Mouse (Mus musculus) olfactory bulb, adult 2 months (tissue): ENCODE measurements at regions not wholly inside any gene's neighbourhood (a gene's known extent, or its start where the extent isn't known, plus 50 kb on each side); places are given as distances from the start of the nearest gene placed in this dataset.

Experiments
- H3K27ac ChIP-seq: fragments of 200-500 bp; 2 replicates; pipeline ENCODE4 v1.5.1; 2012; ENCODE audit warnings: low read depth, low read length; ENCODE audit not compliant: insufficient read depth
- H3K4me1 ChIP-seq: fragments of 200-500 bp; 2 replicates; pipeline ENCODE4 v1.6.1; 2012; ENCODE audit warnings: low read length; ENCODE audit not compliant: control insufficient read depth, insufficient read depth
- H3K4me3 ChIP-seq: fragments of 200-500 bp; 2 replicates; pipeline ENCODE4 v1.5.1; 2012; ENCODE audit warnings: mild to moderate bottlenecking, low read depth, low read length, moderate library complexity; ENCODE audit not compliant: insufficient read depth
- CTCF ChIP-seq: fragments of 200-500 bp; IDR thresholded peaks from 2 replicates; pipeline ENCODE4 v1.5.1; 2012; ENCODE audit warnings: low read depth, mild to moderate bottlenecking, low read length, moderate library complexity; ENCODE audit not compliant: insufficient read depth
- POLR2A ChIP-seq: fragments of 200-500 bp; IDR thresholded peaks from 2 replicates; pipeline ENCODE4 v1.6.1; 2012; ENCODE audit warnings: mild to moderate bottlenecking, low read depth, low read length, moderate library complexity; ENCODE audit not compliant: insufficient read depth
- WGBS: fragments of 180-500 bp; shearing (Covaris S2); methylation state at CpG from one replicate; pipeline ENCODE4 v1.1.7; 2018; 5-methylcytosine and 5-hydroxymethylcytosine counted together

DNA sequence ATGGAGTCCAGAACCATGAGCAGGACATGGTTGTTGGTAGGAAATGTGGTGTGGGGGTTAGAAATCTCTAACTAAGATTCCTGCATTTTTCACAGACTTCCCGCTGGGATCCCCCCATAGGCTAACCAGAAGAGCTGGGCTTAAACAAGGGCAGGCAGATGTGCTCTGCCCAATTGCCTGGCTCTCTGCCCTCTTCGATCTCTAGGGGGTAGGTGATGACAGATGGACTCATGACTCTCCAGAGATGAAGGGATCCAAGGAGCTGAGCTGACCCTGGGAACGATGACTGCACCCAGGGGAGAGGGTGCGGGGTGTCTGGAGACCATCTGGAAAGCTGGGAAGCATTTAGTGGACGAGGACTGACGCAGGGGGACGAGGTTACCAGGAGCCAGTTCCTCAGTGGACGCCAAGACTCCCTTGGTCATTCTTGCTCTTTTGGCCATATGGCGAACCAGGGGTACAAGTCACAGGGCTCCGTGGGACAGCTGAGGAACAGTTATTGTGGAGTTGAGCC is 260.0 kb downstream of the Cyp26b1 start:
- Histone ChIP-seq H3K4me3 (no peak overlapping the region), H3K27ac (no peak overlapping the region), H3K4me1 (no peaks in the 10 kb centered on the region)
- WGBS: 92% methylated on average over 10 of the region's 10 CpGs
- TF ChIP-seq POLR2A: no peak
- TF ChIP-seq CTCF: no peak

GRCm38 (mm10) chr6:84329106-84329505 is 264.6 kb downstream of the Cyp26b1 start:
- 53% methylated on average over 7 of the region's 7 CpGs for WGBS
- no peak for TF ChIP-seq POLR2A
- no peak for TF ChIP-seq CTCF
- Histone ChIP-seq H3K4me1 (no peaks in the 10 kb centered on the region), H3K27ac (no peak overlapping the region), H3K4me3 (no peak overlapping the region)

DNA sequence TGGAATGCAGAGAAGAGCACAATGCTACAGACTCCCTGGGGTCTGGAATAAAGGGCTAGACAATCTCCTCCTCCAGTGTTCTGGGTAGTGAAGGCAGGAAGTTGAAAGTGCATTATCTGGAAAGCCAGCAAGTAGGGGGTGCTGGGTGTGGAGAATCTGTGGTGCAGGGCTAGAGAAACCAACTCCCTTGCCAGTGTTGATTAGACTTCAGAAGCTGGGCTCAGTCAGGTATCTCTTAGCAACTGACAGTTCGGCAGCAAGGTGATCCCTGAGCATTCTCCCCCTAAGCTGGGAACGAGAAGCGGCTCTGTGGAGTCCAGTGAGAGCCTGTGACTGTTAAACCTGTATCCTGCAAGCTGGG is 265.7 kb downstream of the Cyp26b1 start:
- no peak overlapping the region for H3K4me3 ChIP-seq
- H3K27ac ChIP-seq: no peak overlapping the region
- TF ChIP-seq CTCF (no peak), POLR2A (no peak)
- WGBS: 66% methylated on average over 3 of the region's 3 CpGs
- H3K4me1 ChIP-seq: no peaks in the 10 kb centered on the region

DNA sequence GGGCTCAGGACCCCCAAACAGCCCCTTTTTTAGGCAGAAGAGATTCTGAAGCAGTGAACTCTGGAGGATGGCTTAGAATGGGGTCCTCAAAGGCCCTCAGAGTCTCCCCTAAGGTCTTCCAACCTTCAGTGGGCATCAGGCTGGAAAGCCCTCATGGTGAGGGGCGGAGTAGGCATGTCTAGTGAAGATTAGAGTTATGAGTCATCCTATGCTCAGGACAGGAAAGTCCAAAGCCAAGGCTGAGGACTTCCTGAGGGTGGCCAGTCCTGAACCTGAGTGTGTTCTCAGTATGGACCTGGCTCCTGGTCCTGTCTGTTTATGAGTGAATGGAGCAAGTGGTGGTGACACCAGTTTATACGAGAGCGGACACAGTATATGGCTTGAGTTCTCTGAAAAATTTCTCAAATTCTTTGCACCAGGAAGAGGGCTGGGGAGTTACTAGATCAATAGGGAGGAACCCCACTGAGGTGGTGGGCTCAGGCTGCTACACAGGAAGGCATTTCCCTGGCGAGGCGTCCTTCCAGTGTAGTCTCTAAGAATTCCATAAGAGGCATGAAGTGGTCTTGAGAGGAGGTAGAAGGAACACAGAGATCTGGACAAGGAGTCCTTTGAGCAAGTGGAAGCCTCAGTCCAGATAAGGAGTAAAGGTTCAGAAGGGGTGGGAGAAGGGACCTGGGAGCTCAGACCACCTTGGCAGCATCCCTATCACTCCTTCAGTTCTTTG is 266.2 kb downstream of the Cyp26b1 start:
- no peak for TF ChIP-seq CTCF
- no peak for TF ChIP-seq POLR2A
- Histone ChIP-seq H3K4me1 (no peaks in the 10 kb centered on the region), H3K4me3 (no peak overlapping the region), H3K27ac (no peak overlapping the region)
- 86% methylated on average over 5 of the region's 5 CpGs for WGBS

DNA sequence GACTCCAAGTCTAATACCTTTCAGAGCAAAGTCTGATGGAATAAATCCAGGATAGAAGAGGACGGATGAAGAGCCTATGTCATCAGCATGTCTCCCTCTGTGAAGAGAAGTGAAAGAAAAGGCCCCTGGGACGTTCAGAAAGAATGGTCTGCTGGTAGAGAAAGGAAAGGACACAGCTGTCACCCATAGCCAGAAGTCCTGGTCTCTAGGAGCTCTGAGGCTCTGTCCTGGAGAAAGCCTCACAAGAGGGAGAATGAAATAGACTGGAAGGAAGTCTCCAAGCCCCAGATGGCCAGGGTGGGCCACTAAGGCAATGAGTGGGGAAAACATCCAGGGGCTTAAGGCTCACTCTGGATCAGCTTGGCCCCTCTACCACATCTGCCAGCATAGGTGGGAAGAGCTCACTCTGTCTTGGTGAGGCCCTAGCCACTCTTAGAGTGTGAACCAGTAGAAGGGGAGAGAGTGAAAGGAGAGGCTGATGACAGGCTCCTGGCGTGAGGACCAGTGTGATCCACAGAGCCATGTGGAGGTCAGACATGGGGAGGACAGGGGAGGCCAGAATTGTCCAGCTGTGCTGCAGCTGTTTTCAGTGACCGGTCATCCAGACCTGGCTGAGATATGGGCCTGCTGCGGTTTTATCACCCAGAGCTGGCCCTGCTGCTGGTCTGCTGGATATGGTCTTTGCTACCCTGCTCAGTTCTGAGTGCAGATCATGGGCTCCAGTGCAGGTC is 268.2 kb downstream of the Cyp26b1 start:
- no peak for TF ChIP-seq POLR2A
- no peak for TF ChIP-seq CTCF
- Histone ChIP-seq H3K4me1 (no peaks in the 10 kb centered on the region), H3K4me3 (no peak overlapping the region), H3K27ac (no peak overlapping the region)
- WGBS: 86% methylated on average over 5 of the region's 5 CpGs

GRCm38 (mm10) chr6:84324185-84324584 is 269.5 kb downstream of the Cyp26b1 start:
- whole genome bisulfite sequencing: 90% methylated on average over 4 of the region's 4 CpGs
- Histone ChIP-seq H3K4me3 (no peak overlapping the region), H3K4me1 (no peaks in the 10 kb centered on the region), H3K27ac (no peak overlapping the region)
- TF ChIP-seq POLR2A (no peak), CTCF (no peak)

DNA sequence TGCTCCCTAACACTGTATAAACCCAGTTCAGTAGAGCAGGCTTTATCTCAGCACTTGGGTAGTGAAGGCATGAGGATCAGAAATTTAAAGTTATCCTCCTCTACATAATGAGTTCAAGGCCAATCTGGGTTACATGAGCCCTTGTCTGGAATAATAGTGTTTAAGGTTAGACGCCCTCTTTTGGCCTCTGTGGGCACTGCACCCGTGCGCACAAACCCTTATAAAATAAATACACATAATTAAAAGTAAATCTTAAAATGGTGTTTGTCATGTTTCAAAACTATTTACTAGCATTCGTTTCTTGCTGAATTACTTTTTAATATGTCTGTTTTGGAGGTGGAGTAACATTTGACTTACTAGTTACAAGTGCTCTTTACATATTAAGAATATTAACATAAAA is 271.2 kb downstream of the Cyp26b1 start:
- Histone ChIP-seq H3K4me1 (peaks cover 6% of the 10 kb centered on the region), H3K27ac (no peak overlapping the region), H3K4me3 (no peak overlapping the region)
- WGBS: 88% methylated on average over 4 of the region's 4 CpGs
- TF ChIP-seq POLR2A (no peak), CTCF (no peak)

GRCm38 (mm10) chr6:84320586-84320985 is 273.1 kb downstream of the Cyp26b1 start:
- WGBS: 75% methylated on average over 1 of the region's 1 CpGs
- TF ChIP-seq CTCF (no peak), POLR2A (no peak)
- Histone ChIP-seq H3K4me3 (no peak overlapping the region), H3K4me1 (peaks cover 6% of the 10 kb centered on the region), H3K27ac (no peak overlapping the region)

DNA sequence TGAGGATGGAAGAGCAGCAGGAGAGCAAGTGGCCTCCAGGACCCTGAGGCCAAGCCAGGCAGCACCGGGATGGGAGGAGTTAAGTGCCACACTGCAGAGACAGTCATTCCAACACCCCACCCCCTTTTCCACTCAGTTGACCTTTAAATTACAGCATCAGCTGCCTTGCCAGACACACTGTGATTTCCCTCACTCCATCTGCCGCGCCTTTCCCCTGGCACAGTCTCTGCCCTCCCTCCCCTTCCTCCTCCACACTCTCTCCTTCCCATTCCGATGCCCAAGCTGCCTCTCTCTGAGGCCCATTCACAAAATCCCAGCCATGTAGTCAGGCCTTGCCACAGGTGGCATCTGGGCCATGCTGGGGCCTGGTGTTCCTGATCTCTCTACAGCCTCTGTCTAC is 274.9 kb downstream of the Cyp26b1 start:
- WGBS: 14% methylated on average over 4 of the region's 4 CpGs

More for the DNA sequence above, 274.9 kb downstream of the Cyp26b1 start:
- Histone ChIP-seq H3K4me3 (no peak overlapping the region), H3K4me1 (peaks cover 8% of the 10 kb centered on the region), H3K27ac (no peak overlapping the region)
- TF ChIP-seq POLR2A: no peak
- no peak for TF ChIP-seq CTCF
